Mouse (Mus musculus): Measurements from ENCODE around the gene Nr2f1. TPM values are rescaled to one million over a fixed set of nuclear protein-coding genes. Genes with fewer than 3 reads are reported as not detected.

Gene Nr2f1
- total RNA-seq, 2 experiments from 2014 or later = 0.31 to 0.69 TPM

- intact Hi-C loops (cut with DNase I) = loop anchor here (5.0 to 10.0 kb wide), 2 partner anchors 317 to 1140 kb away; no protein-coding TSS in a partner anchor
These were observed 17.5 kb downstream of the Nr2f1 start for GRCm38 (mm10) chr13:78181930-78182558.

DNA sequence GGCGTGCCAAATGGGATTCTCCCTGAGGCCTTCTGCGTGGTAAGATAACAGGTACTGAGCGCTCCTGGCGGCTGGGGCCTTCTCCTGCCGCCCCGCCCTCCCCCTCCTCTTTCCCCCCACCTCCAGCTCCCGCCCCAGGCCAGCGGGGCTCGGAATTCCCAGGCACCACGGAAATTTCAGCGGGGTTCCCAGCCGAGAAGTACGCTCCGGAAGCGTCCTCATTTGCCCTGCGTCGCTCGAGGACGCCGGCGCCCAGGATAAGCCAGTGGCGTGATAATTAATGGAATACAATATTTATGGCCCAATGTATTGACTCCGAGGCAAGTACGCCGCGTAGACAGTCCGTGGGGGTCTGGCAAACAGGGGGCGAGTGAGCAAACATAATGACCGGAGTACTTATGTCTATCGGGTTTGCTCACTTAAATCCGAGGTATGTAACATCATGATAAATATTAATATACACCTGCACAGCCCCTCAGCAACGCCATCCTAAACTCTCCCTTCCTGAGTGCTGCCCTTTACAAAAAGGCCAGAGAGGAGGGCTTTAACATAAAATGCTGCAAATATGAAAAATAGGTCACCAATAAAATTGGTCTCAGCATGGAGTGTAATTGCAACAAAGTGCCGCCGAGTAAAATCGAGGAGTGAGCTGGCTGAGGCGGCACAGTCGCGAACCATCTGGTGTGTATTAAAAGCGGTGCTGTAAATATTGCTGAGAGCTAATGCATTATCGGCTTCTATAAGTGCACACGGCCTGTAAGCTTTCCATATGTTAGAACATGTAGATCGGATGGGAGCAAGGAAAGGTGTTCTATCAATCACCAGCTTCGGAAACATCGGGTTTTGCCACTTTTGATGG is 18.3 kb downstream of the Nr2f1 start:
- intact Hi-C loops (cut with DNase I) = loop anchor here (5.0 to 10.0 kb wide), 2 partner anchors 316 to 1139 kb away; no protein-coding TSS in a partner anchor
- DNase-seq = no peak

More at GRCm38 (mm10) chr13:78181930-78182558, 17.5 kb downstream of the Nr2f1 start:
- no peak for DNase-seq

- intact Hi-C loops (cut with DNase I) = loop anchor here (5.0 to 10.0 kb wide), 2 partner anchors 315 to 1138 kb away; no protein-coding TSS in a partner anchor
- DNase-seq = no peak
These were observed 19.3 kb downstream of the Nr2f1 start for GRCm38 (mm10) chr13:78180261-78180660.

DNA sequence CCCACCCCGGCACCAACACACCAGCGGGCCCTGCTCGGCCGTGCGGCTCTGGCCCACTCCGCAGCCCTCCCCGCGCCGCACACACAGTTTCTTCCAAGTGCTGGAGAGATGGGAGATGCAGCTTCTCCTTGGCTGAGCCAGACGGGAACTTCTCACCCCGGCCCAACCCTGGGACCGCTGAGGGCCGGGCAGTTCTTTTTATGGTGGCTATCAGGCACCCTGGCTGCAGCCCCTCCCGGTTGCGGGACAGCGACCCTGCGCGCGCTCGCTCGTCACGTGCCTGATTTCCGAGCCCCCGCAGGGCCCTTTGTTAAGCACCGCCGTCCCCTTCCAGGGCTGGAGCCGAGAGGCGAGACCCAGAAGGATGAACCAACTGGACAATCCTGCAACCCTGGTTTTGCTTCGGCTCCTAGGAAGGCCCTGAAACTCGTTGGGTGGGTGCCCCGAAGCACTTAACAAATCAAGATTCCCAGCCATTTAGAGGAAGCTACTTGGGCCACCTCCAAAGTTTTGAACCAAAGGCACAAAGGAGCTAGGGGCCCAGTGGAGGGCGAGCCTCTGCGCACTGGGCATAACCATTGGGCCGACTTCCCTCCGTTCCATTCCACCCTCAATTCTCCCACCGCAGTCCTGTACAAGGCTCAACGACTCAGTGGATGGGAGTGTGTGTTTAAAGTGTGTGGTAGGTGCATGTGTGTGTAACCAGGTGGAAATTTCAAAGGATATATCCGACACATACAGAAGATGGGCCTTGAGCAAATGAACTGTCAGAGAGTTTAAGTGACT is 20.1 kb downstream of the Nr2f1 start:
- no peak for DNase-seq
- intact Hi-C loops (cut with DNase I) = loop anchor here (5.0 to 10.0 kb wide), 2 partner anchors 315 to 1137 kb away; no protein-coding TSS in a partner anchor

DNA sequence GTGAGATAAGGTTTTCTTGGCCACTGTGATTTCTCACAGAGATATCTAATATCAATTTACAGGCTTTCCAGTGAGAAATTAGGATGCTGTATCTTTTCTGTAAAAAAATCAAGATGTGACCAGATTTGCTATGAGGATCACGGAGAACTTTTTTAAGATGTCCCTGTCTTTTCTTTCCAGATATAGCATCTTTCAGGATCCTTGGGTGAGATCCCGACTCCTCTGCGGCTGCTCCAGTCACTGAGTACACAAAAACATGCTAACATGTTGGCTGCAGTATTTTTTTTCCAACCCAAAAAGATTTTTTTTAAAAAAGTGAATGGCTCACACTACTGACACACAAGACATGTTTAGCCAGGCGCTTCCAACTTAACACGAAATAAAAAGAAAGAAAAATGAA is 20.8 kb downstream of the Nr2f1 start:
- DNase-seq = no peak
- intact Hi-C loops (cut with DNase I) = no loop called here

DNA sequence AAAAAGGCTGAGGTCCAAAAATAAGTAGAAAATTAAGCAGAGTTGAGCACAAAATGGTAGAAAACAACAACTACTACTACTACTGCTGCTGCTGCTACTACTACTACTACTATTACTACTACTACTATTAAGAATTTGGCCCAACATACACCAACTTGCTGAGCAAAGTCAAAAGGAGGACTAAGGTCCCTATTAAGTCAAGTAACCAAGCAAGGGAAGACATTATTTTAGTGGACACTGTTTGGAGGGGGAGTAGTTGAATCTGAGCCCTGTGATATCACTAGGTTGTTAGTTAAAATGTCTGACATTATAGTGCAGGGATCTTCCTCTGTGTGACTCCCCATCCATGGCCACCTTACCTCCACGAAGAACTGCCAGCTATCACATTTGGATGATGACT is 21.5 kb downstream of the Nr2f1 start:
- intact Hi-C loops (cut with DNase I) = no loop called here
- DNase-seq = no peak

- intact Hi-C loops (cut with DNase I) = no loop called here
- no peak for DNase-seq
These were observed 22.1 kb downstream of the Nr2f1 start for GRCm38 (mm10) chr13:78177381-78177950.

- intact Hi-C loops (cut with DNase I) = no loop called here
These were observed 23.7 kb downstream of the Nr2f1 start for GRCm38 (mm10) chr13:78175821-78176380.

GRCm38 (mm10) chr13:78174891-78175290 is 24.7 kb downstream of the Nr2f1 start:
- no peak for DNase-seq
- intact Hi-C loops (cut with DNase I) = no loop called here

More at GRCm38 (mm10) chr13:78175821-78176380, 23.7 kb downstream of the Nr2f1 start:
- no peak for DNase-seq

GRCm38 (mm10) chr13:78174191-78174590 is 25.4 kb downstream of the Nr2f1 start:
- DNase-seq = no peak
- intact Hi-C loops (cut with DNase I) = no loop called here

- intact Hi-C loops (cut with DNase I) = no loop called here
- no peak for DNase-seq
These were observed 26.7 kb downstream of the Nr2f1 start for GRCm38 (mm10) chr13:78172861-78173260.

- DNase-seq = no peak
- intact Hi-C loops (cut with DNase I) = no loop called here
These were observed 27.4 kb downstream of the Nr2f1 start for GRCm38 (mm10) chr13:78171984-78172636.

DNA sequence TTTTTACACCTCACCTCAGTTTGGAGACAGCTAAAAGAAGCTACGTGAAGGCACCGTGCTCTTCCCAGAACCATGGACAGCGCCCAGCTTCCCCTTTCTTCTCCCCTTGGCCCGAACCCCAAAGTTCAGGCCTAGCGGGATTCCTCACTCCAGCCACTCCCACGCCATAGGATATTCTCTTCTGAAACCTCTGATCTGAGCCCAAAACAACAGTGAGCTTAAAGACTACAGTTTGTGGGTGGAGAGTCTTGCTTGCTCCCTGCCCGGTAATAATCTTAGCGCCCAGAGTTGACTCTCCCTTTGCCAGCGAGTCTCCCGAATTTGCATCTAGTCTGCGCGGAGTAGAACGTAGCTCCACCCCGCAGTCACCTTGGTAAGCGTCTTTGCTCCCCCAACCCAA is 28.2 kb downstream of the Nr2f1 start:
- intact Hi-C loops (cut with DNase I) = no loop called here
- no peak for DNase-seq

DNA sequence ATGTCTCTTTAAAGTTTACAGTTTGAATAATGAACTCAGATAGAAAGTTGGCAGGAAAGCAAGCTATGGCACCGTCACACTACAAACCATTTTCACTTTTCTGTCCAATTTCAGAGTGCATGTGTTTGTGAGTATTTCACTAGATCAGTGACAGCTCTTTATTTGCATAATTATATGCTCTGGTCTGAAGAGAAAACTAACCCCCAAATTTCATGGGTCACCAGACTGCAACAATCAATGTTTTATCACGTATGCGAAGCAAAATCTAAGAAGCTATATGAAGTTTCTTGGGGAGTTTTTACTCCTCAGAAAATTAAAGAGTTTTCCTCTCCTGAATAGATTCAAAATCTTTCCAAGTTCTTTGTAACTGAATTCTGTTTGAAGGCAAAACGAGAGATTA is 31.4 kb downstream of the Nr2f1 start:
- DNase-seq = no peak
- intact Hi-C loops (cut with DNase I) = no loop called here

DNA sequence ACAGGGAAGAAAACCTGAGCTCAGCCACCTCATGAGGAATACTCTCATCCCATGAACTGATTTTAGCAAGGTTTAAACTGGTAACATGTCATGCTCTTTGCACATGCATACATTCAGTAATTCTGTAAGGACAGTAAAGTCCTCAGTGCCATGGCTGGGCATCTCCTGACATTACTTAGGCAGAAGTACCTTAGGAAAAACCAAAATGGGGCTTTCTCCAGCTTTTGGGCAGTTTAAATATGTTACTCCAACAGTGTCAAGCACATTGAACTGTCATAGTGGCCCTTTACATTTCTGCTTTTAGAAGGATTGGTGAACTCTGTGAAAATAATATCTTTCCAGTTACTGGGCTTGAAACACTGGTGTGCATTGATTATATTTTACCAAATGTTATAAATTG is 34.6 kb downstream of the Nr2f1 start:
- intact Hi-C loops (cut with DNase I) = no loop called here
- no peak for DNase-seq

DNA sequence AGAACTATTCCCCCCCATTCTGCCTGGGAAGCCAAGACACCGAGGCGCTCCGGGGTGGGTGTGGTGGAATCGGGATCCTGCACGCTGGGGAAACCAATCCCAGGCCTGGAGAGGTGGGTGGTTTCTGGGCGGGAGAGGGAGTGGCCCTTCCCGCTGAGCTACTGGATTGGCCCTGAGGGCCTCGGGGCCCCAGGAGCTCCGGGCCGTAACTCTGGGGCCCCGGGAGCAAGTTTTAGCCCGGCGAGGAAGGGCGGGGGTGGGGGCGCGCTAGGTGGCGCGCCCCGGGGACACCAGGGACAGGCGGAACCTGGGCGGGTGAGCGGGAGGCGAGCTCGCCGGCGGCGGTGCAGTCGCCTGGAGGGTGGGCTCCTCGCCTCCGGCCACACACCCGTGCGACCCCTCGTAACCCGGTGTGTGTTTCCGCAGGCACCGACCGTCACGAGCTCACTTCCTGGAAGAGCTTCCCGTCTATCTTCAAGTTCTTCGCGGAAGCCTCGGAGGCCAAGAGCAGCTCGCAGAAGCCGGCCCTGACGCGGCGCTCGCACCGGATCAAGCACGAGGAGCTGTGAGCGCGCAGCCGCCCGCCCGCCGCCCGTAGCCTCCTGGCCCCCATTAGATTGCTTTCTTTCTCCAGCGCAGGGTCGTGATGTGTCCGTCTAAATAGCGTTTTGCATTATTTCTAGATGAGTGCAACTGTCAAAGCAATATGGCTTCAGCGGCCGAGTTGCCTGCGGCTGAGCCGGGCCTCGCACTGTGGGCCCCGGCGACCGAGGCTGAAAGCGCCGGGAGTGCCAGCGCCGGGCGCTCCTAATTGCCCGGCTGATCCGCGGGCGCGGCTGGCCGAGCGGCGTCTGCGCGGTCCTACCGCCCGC is 36.2 kb downstream of the Nr2f1 start:
- intact Hi-C loops (cut with DNase I) = no loop called here
- DNase-seq = peak; percentile 37 to 59

DNA sequence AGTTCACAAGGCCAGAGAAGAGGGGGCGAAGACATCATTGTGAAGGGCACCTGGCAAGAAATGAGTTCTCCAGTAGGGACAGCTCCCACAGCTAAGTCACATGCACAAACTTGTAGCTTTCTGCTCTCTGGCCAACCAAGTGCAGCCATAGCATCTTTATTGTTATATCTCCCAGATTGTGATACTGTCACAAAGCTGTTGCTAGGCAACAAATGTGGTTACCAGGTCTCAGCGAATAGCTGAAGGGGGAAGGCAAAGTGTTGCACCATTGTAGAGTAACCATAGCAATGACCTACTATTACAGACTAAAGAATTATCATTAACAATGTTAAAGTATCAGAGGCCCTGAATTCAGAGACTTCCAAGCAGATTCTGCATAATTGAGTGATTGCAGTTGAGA is 37.4 kb downstream of the Nr2f1 start:
- intact Hi-C loops (cut with DNase I) = no loop called here
- no peak for DNase-seq

DNA sequence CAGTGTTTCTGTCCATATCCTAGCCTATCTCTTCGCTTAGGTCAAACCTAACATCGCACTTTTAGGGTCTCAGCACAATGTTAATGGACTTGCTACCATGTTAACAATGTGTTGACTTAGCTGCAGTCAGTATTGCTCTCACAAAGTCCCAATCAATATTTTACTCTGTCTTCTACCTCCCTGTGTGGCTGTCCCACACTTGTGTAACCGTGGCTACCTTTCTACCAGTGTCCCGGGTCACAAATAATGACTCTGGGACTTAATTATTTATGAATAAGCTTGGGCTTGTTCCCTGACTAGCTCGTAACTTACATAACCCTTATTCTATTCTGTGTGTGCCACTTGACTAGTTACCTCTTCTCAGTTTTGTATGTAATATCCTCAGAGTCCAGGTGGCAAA is 42.1 kb downstream of the Nr2f1 start:
- no peak for DNase-seq
- intact Hi-C loops (cut with DNase I) = no loop called here
